Mouse (Mus musculus) C2C12 (cell line): Measurements from ENCODE around the gene Foxp1.

Source experiments
- CEBPB ChIP-seq: IDR thresholded peaks from one replicate; pipeline ENCODE4 v1.6.1; 2011; ENCODE audit warnings: low read depth, mild to moderate bottlenecking, control low read depth, moderate library complexity
- CTCF ChIP-seq: IDR thresholded peaks from one replicate; pipeline ENCODE4 v1.5.1; 2011; ENCODE audit not compliant: control insufficient read depth, insufficient read depth, insufficient read length
- MAX ChIP-seq: IDR thresholded peaks from one replicate; pipeline ENCODE4 v1.6.1; 2011; ENCODE audit warnings: mild to moderate bottlenecking, control low read depth
- MYOD1 ChIP-seq: IDR thresholded peaks from one replicate; pipeline ENCODE4 v1.6.1; 2011; ENCODE audit warnings: low read depth; ENCODE audit not compliant: control insufficient read depth, insufficient read length
- MYOG ChIP-seq: IDR thresholded peaks from one replicate; pipeline ENCODE4 v1.6.1; 2011; ENCODE audit not compliant: control insufficient read depth, insufficient read length; ENCODE audit errors: extremely low read depth
- USF1 ChIP-seq: IDR thresholded peaks from one replicate; pipeline ENCODE4 v1.6.1; 2011; ENCODE audit warnings: low read depth, mild to moderate bottlenecking, control low read depth, moderate library complexity

DNA sequence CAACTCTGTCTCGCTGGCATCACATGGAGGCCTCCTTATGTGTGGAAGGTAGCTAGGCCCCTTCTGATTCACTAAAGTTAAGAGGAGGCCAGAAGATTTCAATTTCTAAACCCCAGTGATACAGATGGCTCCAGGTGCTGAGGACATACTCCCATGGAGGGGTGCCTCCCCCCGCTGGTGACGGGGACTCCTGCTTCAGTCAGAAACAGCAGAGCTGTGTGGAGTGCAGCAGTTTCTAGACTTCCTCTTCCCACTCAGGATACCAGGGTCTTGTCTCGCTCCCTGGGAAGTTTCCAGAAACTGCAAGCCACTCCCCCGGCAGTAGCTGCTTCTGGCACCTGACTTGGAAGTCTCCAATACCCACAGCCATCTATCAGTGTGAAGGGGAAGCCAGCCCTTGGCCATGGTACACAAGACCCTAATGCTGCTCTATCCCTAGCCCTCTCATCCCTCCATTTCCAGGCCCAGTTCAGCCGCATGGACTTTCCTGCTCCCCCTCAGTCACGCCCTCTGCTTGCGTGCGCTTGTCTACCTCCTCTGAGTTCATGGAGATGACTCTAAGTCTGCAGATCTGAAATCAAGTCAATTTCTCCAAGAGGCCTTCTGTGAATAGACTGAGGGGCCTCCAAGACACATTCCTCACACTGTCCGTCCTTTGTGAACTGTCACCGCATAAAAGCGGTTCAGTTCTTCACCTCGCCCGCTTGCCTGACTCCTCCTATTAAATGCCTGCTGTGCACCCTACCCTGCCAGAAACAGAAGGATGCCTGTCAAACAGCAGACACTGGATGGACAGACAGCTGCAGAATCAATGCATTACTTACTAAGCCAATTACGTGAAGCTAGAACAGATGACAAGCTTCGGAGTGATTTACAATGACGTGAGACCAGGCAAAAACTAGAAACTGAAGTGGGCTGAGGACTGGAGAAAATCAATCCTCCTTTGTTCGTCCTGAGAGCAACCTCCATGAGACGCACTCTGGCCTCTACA lies 202.8 kb downstream of the Foxp1 start:
- TF ChIP-seq USF1, result no peak
- no peak for TF ChIP-seq CTCF
- no peak for TF ChIP-seq MAX
- no peak for TF ChIP-seq MYOG
- TF ChIP-seq MYOD1, result no peak
- TF ChIP-seq CEBPB, result no peak
